Mouse (Mus musculus) kidney, adult 2 months (tissue): ENCODE measurements around the gene Tmtc4.

Experiments
- CTCF ChIP-seq: fragments of 200-500 bp; conservative IDR thresholded peaks from 2 replicates; pipeline ENCODE4 v1.5.1; 2011; ENCODE audit warnings: low read depth, mild to moderate bottlenecking, control low read depth, low read length, moderate library complexity, mixed read lengths; ENCODE audit not compliant: insufficient read depth, insufficient read length
- POLR2A ChIP-seq: fragments of 200-500 bp; IDR thresholded peaks from one replicate; pipeline ENCODE4 v1.6.1; 2011; ENCODE audit warnings: low read depth, low read length, control low read depth

DNA sequence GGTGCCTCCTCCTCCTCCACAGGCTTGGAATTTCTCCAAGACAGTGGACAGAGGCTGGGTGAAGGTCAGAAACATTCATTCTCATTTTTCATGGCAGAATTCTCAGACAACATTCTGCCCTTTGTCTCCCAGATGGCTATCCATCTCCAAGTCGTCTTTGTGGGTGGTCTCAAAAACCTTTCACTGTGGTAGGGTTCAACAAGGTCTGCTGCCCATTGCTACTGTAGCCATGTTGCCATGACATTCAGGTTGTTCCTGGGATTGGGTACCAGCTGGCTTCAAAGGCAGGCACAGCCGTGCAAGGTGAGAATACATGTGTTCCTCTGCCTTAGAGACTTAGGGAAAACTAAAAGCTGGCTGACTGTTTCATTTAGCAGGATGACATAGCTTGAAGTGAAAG is 44.0 kb upstream of the Tmtc4 start:
- no peak for TF ChIP-seq CTCF
- TF ChIP-seq POLR2A, result no peak
